Mouse (Mus musculus) forebrain, embryonic 12.5 days (tissue): ENCODE results near the gene Rtel1. TPM values are rescaled to one million over a fixed set of nuclear protein-coding genes. Genes with fewer than 3 reads are reported as not detected.
A peak's percentile ranks its signal among the peaks of the same experiment; 100 is the strongest.

Experiments used
- ATAC-seq: fragments of 200-750 bp; cut with Nextera tagmentation; 2 replicates; pipeline ENCODE4 v1.8.0; 2017; ENCODE audit warnings: moderate TSS enrichment; ENCODE audit not compliant: low FRiP score
- H3K27ac ChIP-seq: fragments of 300-500 bp; sonication (generic); 2 replicates; pipeline ENCODE4 v1.5.1; 2016; ENCODE audit warnings: mild to moderate bottlenecking
- H3K27me3 ChIP-seq: fragments of 300-500 bp; sonication (generic); 2 replicates; pipeline ENCODE4 v1.6.1; 2016; ENCODE audit warnings: mild to moderate bottlenecking
- H3K36me3 ChIP-seq: fragments of 300-500 bp; sonication (generic); replicated peaks from 2 replicates; pipeline ENCODE4 v1.6.1; 2016; ENCODE audit warnings: mild to moderate bottlenecking
- H3K4me1 ChIP-seq: fragments of 300-500 bp; sonication (generic); 2 replicates; pipeline ENCODE4 v1.6.1; 2016
- H3K4me2 ChIP-seq: fragments of 300-500 bp; sonication (generic); 2 replicates; pipeline ENCODE4 v1.6.1; 2016; ENCODE audit warnings: mild to moderate bottlenecking, moderate library complexity
- H3K4me3 ChIP-seq: fragments of 300-500 bp; sonication (generic); replicated peaks from 2 replicates; pipeline ENCODE4 v1.5.1; 2016; ENCODE audit warnings: mild to moderate bottlenecking
- H3K9ac ChIP-seq: fragments of 300-500 bp; sonication (generic); 2 replicates; pipeline ENCODE4 v1.6.1; 2016; ENCODE audit warnings: mild to moderate bottlenecking
- H3K9me3 ChIP-seq: fragments of 300-500 bp; sonication (generic); 2 replicates; pipeline ENCODE4 v1.6.1; 2016
- WGBS: fragments of 180-500 bp; shearing (Covaris S2); methylation state at CpG from one replicate; pipeline ENCODE4 v1.1.7; 2016; 5-methylcytosine and 5-hydroxymethylcytosine counted together
- polyA plus RNA-seq: library from polyadenylated mRNA; unstranded; fragments of >200 nt; fragmentation: Nextera tagmentation; extraction: Ambion mirVana; gene quantifications from 2 replicates; pipeline ENCODE4 v1.2.1, GENCODE M21; 2016

The Rtel1 gene
- polyA plus RNA-seq, 1 experiment from 2014 or later = 59.1 TPM

DNA sequence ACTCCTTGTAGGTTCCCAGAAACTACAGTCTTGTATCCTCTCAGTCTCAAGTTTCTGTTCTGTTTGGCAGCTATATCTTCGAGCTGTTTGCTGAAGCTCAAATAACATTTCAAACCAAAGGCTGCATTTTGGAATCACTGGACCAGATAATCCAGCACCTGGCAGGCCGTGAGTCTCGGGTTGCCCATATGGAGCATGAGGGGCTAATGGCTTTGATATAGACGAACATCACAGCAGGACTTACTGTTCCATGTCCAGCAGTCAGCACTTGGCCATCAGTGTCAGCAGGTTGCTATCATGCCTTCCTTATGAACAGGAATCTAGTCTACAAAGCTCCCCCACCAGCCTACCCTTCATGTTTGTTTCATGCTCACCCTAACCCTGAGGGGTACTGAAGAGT, 20.9 kb downstream of the Rtel1 start:
- no peak overlapping the region for H3K4me3 ChIP-seq
- H3K9me3 ChIP-seq = no peaks in the 10 kb centered on the region
- H3K27ac ChIP-seq = no peak overlapping the region
- H3K4me2 ChIP-seq = no peak overlapping the region
- 92% methylated on average over 4 of the region's 4 CpGs for WGBS
- H3K36me3 ChIP-seq = peaks cover 74% of the 10 kb centered on the region
- no peak for ATAC-seq
- no peaks in the 10 kb centered on the region for H3K4me1 ChIP-seq
- H3K9ac ChIP-seq = no peak overlapping the region
- H3K27me3 ChIP-seq = no peaks in the 10 kb centered on the region

DNA sequence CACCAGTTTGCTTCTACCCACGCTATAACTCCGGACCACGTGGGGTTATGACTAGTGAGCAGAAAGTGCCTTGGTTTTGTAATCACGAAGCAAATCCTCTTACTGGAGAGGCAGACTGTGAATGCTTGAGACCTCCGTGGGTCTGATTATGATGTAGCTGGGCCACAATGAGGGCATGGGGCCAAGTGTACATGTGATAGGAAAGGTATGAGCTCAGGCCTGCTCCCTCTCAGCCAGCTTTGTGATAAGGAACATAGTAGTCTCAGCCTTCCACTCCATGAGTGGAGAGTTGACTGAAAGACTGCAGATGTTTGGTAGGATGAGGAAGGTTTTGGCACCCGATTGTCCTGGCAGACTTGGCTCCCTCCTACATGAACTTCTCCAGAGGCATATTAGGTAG, 23.2 kb downstream of the Rtel1 start:
- no peak for ATAC-seq
- H3K36me3 ChIP-seq = peaks cover 82% of the 10 kb centered on the region

DNA sequence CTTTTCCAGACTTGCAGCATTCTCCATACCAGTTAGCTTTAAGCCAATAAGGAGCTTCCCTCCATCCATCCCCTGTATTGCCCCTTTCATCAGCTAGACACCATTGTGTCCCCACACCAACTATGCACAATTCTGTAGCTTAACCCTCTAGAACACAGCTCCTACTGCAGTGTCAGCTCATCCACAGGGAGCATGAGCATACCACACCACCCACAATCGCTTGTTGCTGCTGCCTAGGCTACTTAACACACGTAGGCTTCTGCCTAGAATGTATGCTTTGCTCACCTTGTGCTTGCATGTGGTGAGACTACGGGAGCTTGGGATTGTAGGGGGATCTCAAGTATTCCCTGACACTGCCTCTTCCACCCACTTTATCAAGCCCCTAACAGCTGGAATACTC, 37.2 kb downstream of the Rtel1 start:
- Histone ChIP-seq H3K4me1 (no peaks in the 10 kb centered on the region), H3K27me3 (no peaks in the 10 kb centered on the region), H3K9ac (no peak overlapping the region), H3K4me3 (no peak overlapping the region), H3K36me3 (peaks cover 98% of the 10 kb centered on the region), H3K27ac (no peak overlapping the region), H3K4me2 (no peak overlapping the region), H3K9me3 (no peaks in the 10 kb centered on the region)
- WGBS = 89% methylated on average over 3 of the region's 3 CpGs
- no peak for ATAC-seq

More for the DNA sequence above, 23.2 kb downstream of the Rtel1 start:
- H3K4me3 ChIP-seq = no peak overlapping the region
- H3K4me2 ChIP-seq = no peak overlapping the region
- H3K9me3 ChIP-seq = no peaks in the 10 kb centered on the region
- no peaks in the 10 kb centered on the region for H3K27me3 ChIP-seq
- H3K9ac ChIP-seq = no peak overlapping the region
- no peaks in the 10 kb centered on the region for H3K4me1 ChIP-seq
- WGBS = 95% methylated on average over 6 of the region's 6 CpGs
- no peak overlapping the region for H3K27ac ChIP-seq

DNA sequence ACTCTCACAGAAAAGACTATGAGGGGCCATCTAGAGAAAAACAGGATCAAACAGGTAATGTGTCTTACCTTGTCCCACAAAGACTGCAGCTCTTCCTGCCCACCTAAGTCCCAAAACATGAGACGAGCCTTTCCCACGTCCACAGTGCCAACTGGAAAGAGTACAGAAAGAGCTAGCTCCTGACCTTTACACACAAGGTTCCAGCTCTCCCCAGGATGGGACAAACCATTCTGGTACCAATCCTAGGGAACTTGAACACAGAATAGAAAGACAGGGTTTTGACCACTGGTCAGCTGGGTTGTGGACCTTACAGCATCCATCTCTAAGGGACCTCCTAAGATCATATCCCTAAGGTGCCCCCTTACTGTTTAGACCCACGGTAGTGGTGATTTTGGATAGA, 44.4 kb downstream of the Rtel1 start:
- no peak for ATAC-seq
- H3K9me3 ChIP-seq = no peaks in the 10 kb centered on the region
- peaks cover 44% of the 10 kb centered on the region for H3K36me3 ChIP-seq
- WGBS = 82% methylated on average over 3 of the region's 3 CpGs
- peak overlapping the region; percentile 67 for H3K4me3 ChIP-seq
- no peaks in the 10 kb centered on the region for H3K27me3 ChIP-seq
- peak overlapping the region; percentile 98 for H3K4me2 ChIP-seq
- peaks cover 38% of the 10 kb centered on the region for H3K4me1 ChIP-seq
- no peak overlapping the region for H3K27ac ChIP-seq
- peak overlapping the region; percentile 94 for H3K9ac ChIP-seq

DNA sequence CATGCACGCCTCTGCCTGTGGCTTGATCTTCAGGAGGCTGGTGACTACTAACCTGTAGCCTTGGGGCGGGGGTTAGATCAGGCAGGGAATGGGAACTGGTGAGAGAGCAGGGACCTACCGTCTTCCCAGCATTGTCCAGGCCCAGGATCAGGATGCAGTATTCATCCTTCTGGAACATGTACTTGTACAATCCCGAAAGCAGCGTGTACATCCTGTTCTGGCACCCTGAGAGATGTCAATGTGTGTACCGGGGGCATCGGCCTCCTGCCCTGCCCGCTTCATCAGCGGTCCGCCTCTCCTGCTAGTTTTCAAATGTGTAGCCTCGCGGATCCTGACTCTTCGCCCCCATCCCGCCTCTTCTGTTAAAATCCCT, 44.9 kb downstream of the Rtel1 start:
- H3K4me2 ChIP-seq = peak overlapping the region; percentile 98
- no peaks in the 10 kb centered on the region for H3K27me3 ChIP-seq
- peak; percentile 19 for ATAC-seq
- no peaks in the 10 kb centered on the region for H3K9me3 ChIP-seq
- peak overlapping the region; percentile 67 for H3K4me3 ChIP-seq
- peak overlapping the region; percentile 88 for H3K27ac ChIP-seq
- WGBS = 10% methylated on average over 14 of the region's 14 CpGs
- peak overlapping the region; percentile 94 for H3K9ac ChIP-seq
- H3K4me1 ChIP-seq = peaks cover 40% of the 10 kb centered on the region
- peaks cover 44% of the 10 kb centered on the region for H3K36me3 ChIP-seq

DNA sequence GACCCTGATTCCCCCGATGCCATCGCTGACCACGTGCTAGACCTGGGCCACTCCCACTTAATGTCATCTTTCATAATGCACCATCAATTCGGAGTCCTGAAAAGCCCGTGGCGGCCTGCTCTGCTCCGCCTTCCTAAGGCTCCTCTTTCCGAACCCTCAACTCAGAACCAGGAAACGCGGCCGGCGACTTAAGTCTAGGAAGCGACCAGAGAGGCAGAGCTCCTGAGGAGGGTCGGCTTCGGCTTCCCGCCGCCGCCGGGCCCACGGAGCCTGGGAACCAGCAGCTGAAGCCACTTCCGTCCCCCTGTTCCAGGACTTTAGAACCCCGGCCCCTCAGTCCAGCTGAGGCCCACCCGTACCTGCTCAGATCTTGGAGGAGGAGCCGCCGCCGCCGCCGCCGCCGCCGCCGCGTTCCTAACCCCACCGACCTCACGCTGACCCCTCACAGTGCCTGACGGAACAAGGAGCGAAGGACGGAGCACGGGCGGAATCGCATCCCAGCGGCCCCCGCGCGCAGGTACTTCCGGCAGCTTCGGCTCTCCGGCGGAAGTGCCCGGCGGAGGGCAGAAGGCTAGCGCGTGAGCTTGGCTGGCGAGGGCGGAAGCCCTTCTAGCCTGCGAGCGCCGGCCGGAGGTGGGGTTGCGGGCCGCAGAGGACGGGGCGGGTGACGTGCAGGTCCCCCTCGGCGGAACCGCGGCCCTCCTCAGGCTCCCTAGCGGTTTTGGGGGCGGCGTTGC, 45.5 kb downstream of the Rtel1 start, which contains the start of the genes Zgpat and Arfrp1:
Gene Zgpat (plus strand): TSS at position 69 of the 737 bp plus-strand sequence.
Gene Arfrp1 (minus strand): TSS at position 545 of the 737 bp plus-strand sequence.
- WGBS = under 1% methylated on average over 70 of the region's 71 CpGs
- Histone ChIP-seq H3K4me1 (peaks cover 40% of the 10 kb centered on the region), H3K9ac (peak within 1 kb of the TSS; percentile 94), H3K27ac (peak within 1 kb of the TSS; percentile 88), H3K36me3 (peaks cover 44% of the 10 kb centered on the region), H3K4me3 (peak within 1 kb of the TSS; percentile 67), H3K9me3 (peaks cover 3% of the 10 kb centered on the region; the same call in 1 of the 2 replicates), H3K27me3 (no peaks in the 10 kb centered on the region), H3K4me2 (peak within 1 kb of the TSS; percentile 98)
- peak; percentile 91 for ATAC-seq

DNA sequence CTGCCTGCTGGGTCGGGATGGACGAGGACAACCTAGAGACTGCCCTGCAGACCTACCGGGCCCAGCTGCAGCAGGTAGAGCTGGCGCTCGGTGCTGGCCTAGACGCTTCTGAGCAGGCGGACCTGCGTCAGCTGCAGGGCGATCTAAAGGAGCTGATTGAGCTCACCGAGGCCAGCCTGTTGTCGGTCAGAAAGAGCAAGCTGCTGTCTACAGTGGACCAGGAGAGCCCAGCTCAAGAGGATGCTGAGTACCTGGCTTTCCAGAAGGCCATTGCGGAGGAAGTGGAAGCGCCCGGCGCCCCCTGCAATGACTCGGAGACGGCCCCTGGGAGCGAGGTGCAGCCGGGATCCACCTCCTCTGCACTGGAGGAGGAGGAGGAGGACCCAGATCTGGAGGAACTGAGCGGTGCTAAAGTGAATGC, 46.1 kb downstream of the Rtel1 start:
- Histone ChIP-seq H3K9me3 (peaks cover 3% of the 10 kb centered on the region; the same call in 1 of the 2 replicates), H3K36me3 (peaks cover 43% of the 10 kb centered on the region), H3K27ac (peak overlapping the region; percentile 88), H3K9ac (peak overlapping the region; percentile 94), H3K4me2 (peak overlapping the region; percentile 98), H3K4me3 (peak overlapping the region; percentile 67), H3K4me1 (peaks cover 40% of the 10 kb centered on the region), H3K27me3 (no peaks in the 10 kb centered on the region)
- 0% methylated on average over 20 of the region's 20 CpGs for WGBS
- peak; percentile 73 for ATAC-seq

DNA sequence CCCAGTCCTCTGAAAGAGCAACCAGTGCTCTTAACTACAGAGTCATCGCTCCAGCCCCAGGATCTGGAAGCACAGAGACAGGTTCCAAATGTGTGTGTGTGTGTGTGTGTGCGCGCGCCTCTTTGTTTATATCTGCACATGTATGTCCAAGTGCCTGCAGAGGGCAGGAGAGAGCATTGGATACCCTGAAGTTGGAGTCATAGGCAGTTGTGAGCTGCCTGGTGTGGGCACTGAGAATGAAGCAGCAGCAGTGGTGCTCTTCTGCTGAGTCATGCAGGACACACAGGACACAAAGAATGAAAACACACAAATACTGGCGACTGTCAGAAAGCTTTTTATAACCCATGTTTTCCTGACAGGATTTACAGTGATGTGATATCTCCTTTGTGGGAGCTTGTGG, 50.5 kb downstream of the Rtel1 start:
- H3K27ac ChIP-seq = no peak overlapping the region
- H3K4me2 ChIP-seq = no peak overlapping the region
- H3K9ac ChIP-seq = no peak overlapping the region
- peaks cover 25% of the 10 kb centered on the region for H3K36me3 ChIP-seq
- no peaks in the 10 kb centered on the region for H3K27me3 ChIP-seq
- 99% methylated on average over 5 of the region's 5 CpGs for WGBS
- H3K9me3 ChIP-seq = peaks cover 3% of the 10 kb centered on the region; the same call in 1 of the 2 replicates
- peaks cover 32% of the 10 kb centered on the region for H3K4me1 ChIP-seq
- H3K4me3 ChIP-seq = no peak overlapping the region
- ATAC-seq = no peak

DNA sequence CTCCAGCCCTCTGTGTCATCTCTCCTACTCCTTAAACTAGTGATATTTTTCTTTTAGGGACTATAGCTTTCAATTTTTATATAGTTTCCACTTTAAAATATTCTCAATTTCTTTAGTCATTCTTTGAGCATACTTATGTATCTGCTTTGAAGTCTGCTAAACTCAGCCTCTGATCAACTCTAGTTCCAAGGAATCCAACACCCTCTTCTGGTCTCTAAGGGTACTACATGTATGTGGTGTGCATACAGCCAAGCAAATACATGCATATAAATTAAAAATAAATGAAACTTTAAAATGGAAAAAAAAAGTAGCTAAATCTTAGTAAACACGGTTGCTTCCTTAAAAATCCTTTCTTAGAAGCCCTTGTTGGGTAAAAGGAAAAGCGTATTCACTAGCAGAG, 56.2 kb downstream of the Rtel1 start:
- H3K27ac ChIP-seq = no peak overlapping the region
- H3K9me3 ChIP-seq = no peaks in the 10 kb centered on the region
- H3K9ac ChIP-seq = no peak overlapping the region
- no peaks in the 10 kb centered on the region for H3K4me1 ChIP-seq
- no peak overlapping the region for H3K4me3 ChIP-seq
- peaks cover 37% of the 10 kb centered on the region for H3K36me3 ChIP-seq
- WGBS = 89% methylated on average over 2 of the region's 2 CpGs
- H3K4me2 ChIP-seq = no peak overlapping the region
- ATAC-seq = no peak
- no peaks in the 10 kb centered on the region for H3K27me3 ChIP-seq

DNA sequence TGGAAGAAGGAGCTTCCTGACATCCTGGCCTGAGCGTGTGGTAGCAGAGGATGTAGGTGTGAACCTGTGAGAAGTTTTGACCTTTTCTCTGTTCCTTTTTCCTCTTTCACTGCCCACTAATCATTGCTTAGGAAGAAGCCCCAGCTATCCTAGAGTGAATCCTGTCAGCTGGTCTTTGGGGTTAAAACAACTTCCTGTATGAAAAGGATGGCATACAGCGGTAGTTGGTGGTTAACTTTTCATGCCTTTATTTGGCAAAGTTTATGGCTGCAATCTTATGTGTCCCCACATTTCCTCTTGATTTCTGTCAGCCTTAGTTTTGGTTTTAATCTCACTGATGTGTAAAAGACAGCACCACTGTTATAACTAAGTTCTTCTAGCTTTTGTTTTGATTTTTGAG, 57.7 kb downstream of the Rtel1 start:
- ATAC-seq = no peak
- Histone ChIP-seq H3K9ac (no peak overlapping the region), H3K27ac (no peak overlapping the region), H3K27me3 (no peaks in the 10 kb centered on the region), H3K4me1 (no peaks in the 10 kb centered on the region), H3K9me3 (no peaks in the 10 kb centered on the region), H3K36me3 (peaks cover 44% of the 10 kb centered on the region), H3K4me2 (no peak overlapping the region), H3K4me3 (no peak overlapping the region)
- 85% methylated on average over 2 of the region's 2 CpGs for WGBS

DNA sequence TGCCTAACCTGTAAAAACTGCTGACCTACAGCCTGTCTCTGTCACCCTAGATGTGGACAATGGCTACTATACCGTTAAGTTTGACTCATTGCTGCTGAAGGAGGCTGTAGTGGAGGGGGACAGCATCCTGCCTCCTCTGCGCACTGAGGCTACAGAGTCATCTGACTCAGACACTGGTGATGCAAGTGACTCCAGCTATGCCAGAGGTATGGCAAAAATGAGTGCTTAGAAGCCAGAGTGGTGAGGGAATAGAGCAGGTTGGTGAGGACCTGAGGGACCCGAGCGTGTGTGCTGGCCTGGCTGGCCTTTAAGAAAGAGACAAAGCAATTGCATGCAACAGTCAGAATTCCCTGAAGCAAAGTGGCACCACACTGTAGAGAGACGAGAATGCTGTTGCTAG, 59.2 kb downstream of the Rtel1 start:
- H3K36me3 ChIP-seq = peaks cover 59% of the 10 kb centered on the region
- WGBS = 92% methylated on average over 5 of the region's 5 CpGs

DNA sequence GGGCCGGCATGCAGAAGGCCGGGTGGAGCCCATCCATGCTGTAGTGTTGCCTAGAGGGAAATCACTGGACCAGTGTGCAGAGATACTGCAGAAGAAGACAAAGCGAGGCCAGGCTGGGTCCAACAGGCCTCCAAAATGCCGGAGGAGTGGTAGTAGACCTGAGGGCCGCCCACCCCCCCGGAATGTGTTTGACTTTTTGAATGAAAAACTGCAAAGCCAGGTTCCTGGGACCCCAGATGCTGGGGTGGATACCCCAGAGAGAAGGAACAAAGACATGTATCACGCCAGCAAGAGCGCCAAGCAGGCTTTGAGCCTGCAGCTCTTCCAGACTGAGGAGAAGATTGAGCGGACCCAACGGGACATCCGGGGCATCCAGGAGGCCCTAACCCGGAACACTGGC, 60.2 kb downstream of the Rtel1 start, which contains the start of gene Lime1:
Gene Lime1 (plus strand): TSS at position 301 of the 400 bp plus-strand sequence.
- WGBS = 91% methylated on average over 12 of the region's 12 CpGs
- no peaks in the 10 kb centered on the region for H3K27me3 ChIP-seq
- no peak within 1 kb of the TSS for H3K4me3 ChIP-seq
- H3K4me1 ChIP-seq = no peaks in the 10 kb centered on the region
- no peak within 1 kb of the TSS for H3K4me2 ChIP-seq
- ATAC-seq = no peak
- peaks cover 70% of the 10 kb centered on the region for H3K36me3 ChIP-seq
- H3K27ac ChIP-seq = no peak within 1 kb of the TSS
- no peaks in the 10 kb centered on the region for H3K9me3 ChIP-seq
- no peak within 1 kb of the TSS for H3K9ac ChIP-seq

More for the DNA sequence above, 59.2 kb downstream of the Rtel1 start:
- no peaks in the 10 kb centered on the region for H3K27me3 ChIP-seq
- H3K27ac ChIP-seq = no peak overlapping the region
- H3K9me3 ChIP-seq = no peaks in the 10 kb centered on the region
- no peak overlapping the region for H3K4me2 ChIP-seq
- ATAC-seq = no peak
- no peak overlapping the region for H3K4me3 ChIP-seq
- no peaks in the 10 kb centered on the region for H3K4me1 ChIP-seq
- H3K9ac ChIP-seq = no peak overlapping the region

DNA sequence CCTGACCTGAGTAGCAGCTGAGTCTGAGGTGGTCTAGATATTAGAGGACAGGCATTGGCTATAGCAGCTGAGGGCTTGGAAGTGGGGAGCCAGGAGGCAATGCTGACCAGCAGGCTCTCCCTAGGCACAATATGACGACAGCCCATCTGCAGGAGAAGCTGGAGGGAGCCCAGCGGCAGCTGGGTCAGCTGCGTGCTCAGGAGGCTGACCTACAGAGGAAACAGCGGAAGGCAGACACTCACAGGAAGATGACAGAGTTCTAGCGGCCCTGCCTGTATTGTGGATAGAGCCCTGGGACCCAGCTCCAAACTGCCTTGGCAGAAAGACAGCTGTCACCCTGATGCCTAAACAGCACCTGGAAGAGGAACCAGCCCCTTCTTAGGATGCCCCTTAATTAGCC, 60.7 kb downstream of the Rtel1 start:
- no peak for ATAC-seq
- H3K9ac ChIP-seq = no peak overlapping the region
- peaks cover 75% of the 10 kb centered on the region for H3K36me3 ChIP-seq
- no peak overlapping the region for H3K4me3 ChIP-seq
- no peak overlapping the region for H3K27ac ChIP-seq
- no peaks in the 10 kb centered on the region for H3K27me3 ChIP-seq
- H3K4me2 ChIP-seq = no peak overlapping the region
- H3K4me1 ChIP-seq = no peaks in the 10 kb centered on the region
- H3K9me3 ChIP-seq = no peaks in the 10 kb centered on the region
- 90% methylated on average over 5 of the region's 5 CpGs for WGBS
